Mouse (Mus musculus): ENCODE data around the gene Grk1.

DNA sequence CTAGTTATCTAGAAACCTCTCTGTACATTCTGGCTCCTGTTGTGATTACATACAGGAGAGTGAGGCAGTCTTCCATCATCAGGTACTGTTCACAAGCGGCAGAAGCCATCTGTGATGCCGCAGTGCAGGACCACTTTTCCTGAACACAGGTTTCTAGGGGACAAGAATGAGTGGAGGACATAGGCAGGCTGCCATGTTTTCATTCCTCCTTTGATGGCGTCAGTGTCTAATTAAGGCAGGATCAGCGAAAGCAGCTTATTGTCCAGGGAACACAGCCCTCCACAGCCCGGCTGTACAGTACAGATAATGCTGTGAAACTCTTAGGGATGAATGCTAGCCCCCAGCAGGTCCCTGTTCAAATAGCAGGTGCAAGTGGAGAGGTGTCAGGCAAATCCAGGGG lies 1.1 kb downstream of the Grk1 start:
- TF ChIP-seq E2F4 (IDR thresholded peaks at IDR 0.05; ENCODE audit: insufficient replicate concordance, low read depth, low read length) (no peak), POLR2A (IDR thresholded peaks at IDR 0.05; ENCODE audit: low read depth, low read length) (no peak), SMC3 (IDR thresholded peaks at IDR 0.05; ENCODE audit: low read depth, low read length) (no peak), CTCF (conservative IDR thresholded peaks at IDR 0.05 in 1 of 2, IDR thresholded peaks at IDR 0.05 in 1 of 2; ENCODE audit: low read depth in 2 of 2, low read length in 2 of 2) (no peak), JUND (conservative IDR thresholded peaks at IDR 0.05; ENCODE audit: low read depth, low read length) (no peak), EP300 (IDR thresholded peaks at IDR 0.05; ENCODE audit: low read length) (no peak)
